Mouse (Mus musculus) retina, adult 2 months (tissue): ENCODE measurements around the gene Atrn.

ENCODE experiments used
- DNase-seq: peaks from one replicate; pipeline ENCODE4 v3.0.0-alpha.2; 2012; ENCODE audit warnings: low read depth, low spot score

Gene Atrn

GRCm38 (mm10) chr2:131038675-131039074 is 132.4 kb downstream of the Atrn start:
- DNase-seq = no peak

GRCm38 (mm10) chr2:131040854-131041825 is 134.8 kb downstream of the Atrn start:
- no peak for DNase-seq

GRCm38 (mm10) chr2:131042988-131043387 is 136.7 kb downstream of the Atrn start, which contains the start of gene Gfra4:
Gene Gfra4, minus strand, starts transcription at chr2:131043088.
- DNase-seq = no peak

GRCm38 (mm10) chr2:131044354-131044852 is 138.1 kb downstream of the Atrn start:
- DNase-seq = no peak

GRCm38 (mm10) chr2:131044989-131045720 is 138.9 kb downstream of the Atrn start:
- DNase-seq = no peak

- DNase-seq = no peak
Measured at GRCm38 (mm10) chr2:131046025-131046424, 139.7 kb downstream of the Atrn start.

- DNase-seq = no peak
Measured at GRCm38 (mm10) chr2:131052043-131052442, 145.7 kb downstream of the Atrn start.

GRCm38 (mm10) chr2:131052862-131053418 is 146.6 kb downstream of the Atrn start:
- DNase-seq = no peak

GRCm38 (mm10) chr2:131053851-131054645 is 147.8 kb downstream of the Atrn start:
- no peak for DNase-seq

GRCm38 (mm10) chr2:131054646-131055264 is 148.5 kb downstream of the Atrn start:
- no peak for DNase-seq

- DNase-seq = no peak
Measured at GRCm38 (mm10) chr2:131055631-131056030, 149.3 kb downstream of the Atrn start.

- DNase-seq = no peak
Measured at GRCm38 (mm10) chr2:131056191-131056590, 149.9 kb downstream of the Atrn start.

- no peak for DNase-seq
Measured at GRCm38 (mm10) chr2:131058672-131059071, 152.4 kb downstream of the Atrn start.

GRCm38 (mm10) chr2:131059377-131059776 is 153.1 kb downstream of the Atrn start:
- DNase-seq = no peak

GRCm38 (mm10) chr2:131059781-131060540 is 153.7 kb downstream of the Atrn start:
- no peak for DNase-seq

GRCm38 (mm10) chr2:131060784-131061183 is 154.5 kb downstream of the Atrn start:
- no peak for DNase-seq

GRCm38 (mm10) chr2:131061607-131062006 is 155.3 kb downstream of the Atrn start:
- no peak for DNase-seq

GRCm38 (mm10) chr2:131063404-131063864 is 157.1 kb downstream of the Atrn start, which contains the start of gene Adam33:
Gene Adam33, minus strand, starts transcription at chr2:131063814.
- no peak for DNase-seq

- DNase-seq = no peak
Measured at GRCm38 (mm10) chr2:131066342-131066741, 160.0 kb downstream of the Atrn start.

GRCm38 (mm10) chr2:131067481-131067880 is 161.2 kb downstream of the Atrn start:
- no peak for DNase-seq
